Comparison of ENCODE assay signal across 16 mouse cellular contexts in the genomic region with DNA sequence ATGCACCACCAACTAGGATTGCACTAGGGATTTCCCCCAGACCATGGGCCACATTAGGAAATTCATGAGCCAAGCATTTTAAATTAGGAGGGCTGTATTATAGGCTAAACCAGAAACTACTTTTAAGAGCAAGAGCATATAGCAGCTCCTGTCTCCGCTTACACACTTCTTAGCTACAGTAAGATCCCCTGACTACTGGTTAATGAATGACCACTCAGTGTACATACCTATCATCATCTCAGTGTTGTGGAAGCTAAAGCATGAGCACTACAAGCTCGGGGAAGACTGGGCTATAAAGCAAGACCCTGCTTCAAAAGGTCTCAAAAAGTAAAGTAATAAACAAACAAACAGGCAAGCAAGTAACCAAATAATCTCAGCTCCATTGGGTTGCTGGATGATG.
"Had no signal": no experiment of that assay in that cellular context is flagged by ENCODE, and none has a peak within 500 bp of the region (broad histone marks: within the 10 kb centered on the region; RNA-seq: fewer than 3 reads in every experiment).

No protein-coding gene starts in this region.

- ATAC-seq: hindbrain, postnatal 0 days had no signal

- H3K9me3 ChIP-seq: midbrain, embryonic 12.5 days; stomach, embryonic 15.5 days had no signal

- H3K27me3 ChIP-seq: limb, embryonic 12.5 days; megakaryocyte, embryonic 14.5 days; midbrain, embryonic 12.5 days; stomach, embryonic 15.5 days had no signal

- H3K4me3 ChIP-seq: limb, embryonic 12.5 days; megakaryocyte, embryonic 14.5 days; midbrain, embryonic 12.5 days; stomach, embryonic 15.5 days had no signal

- H3K4me2 ChIP-seq: limb, embryonic 12.5 days; midbrain, embryonic 12.5 days; stomach, embryonic 15.5 days had no signal

- DNase-seq: kidney, adult 8-10 months; kidney, postnatal 4 days; liver; lung, adult 2 months; lung, postnatal 10 days; right cerebral cortex, postnatal 14 days; thymus, adult 2 months; thymus, postnatal 25 days had no signal

- H3K27ac ChIP-seq: hindbrain, postnatal 0 days; kidney, postnatal 0 days; limb, embryonic 12.5 days; liver, embryonic 14.5 days; macrophage; stomach, embryonic 15.5 days had no signal

- H3K36me3 ChIP-seq: limb, embryonic 12.5 days; midbrain, embryonic 12.5 days; stomach, embryonic 15.5 days had no signal

- H3K9ac ChIP-seq: limb, embryonic 12.5 days; liver, embryonic 14.5 days; midbrain, embryonic 12.5 days; stomach, embryonic 15.5 days had no signal
